Mouse (Mus musculus): Measurements from ENCODE around the gene Ctc1. TPM values are rescaled to one million over a fixed set of nuclear protein-coding genes. Genes with fewer than 3 reads are reported as not detected.
A peak's percentile ranks its signal among the peaks of the same experiment; 100 is the strongest.

Gene Ctc1
- total RNA-seq, 4 experiments from 2014 or later = 13.0 to 19.5 (median 14.9) TPM

GRCm38 (mm10) chr11:69050748-69051147 is 35.0 kb downstream of the Ctc1 start:
- DNase-seq (ENCODE audit: low spot score) = no peak

DNA sequence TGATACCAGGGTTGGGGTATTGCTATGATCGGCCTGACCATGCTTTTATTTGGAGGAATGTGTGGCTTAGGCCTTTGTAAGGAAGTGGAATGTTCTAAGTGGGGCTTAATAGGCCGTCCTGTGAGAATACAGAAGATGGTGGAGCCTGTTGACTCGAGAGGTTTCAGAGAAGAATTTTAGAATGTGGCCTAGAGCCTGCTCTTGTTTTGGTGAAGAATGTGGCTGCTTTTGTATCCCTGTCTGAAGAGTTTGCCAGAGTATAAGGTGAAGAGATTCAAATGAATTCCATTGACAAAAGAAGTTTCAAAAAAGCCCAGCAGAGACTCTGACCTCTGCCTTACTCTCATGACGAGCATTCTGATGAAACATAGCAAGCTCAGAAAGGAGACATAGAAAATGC is 36.1 kb downstream of the Ctc1 start:
- DNase-seq (ENCODE audit: low spot score) = no peak

DNA sequence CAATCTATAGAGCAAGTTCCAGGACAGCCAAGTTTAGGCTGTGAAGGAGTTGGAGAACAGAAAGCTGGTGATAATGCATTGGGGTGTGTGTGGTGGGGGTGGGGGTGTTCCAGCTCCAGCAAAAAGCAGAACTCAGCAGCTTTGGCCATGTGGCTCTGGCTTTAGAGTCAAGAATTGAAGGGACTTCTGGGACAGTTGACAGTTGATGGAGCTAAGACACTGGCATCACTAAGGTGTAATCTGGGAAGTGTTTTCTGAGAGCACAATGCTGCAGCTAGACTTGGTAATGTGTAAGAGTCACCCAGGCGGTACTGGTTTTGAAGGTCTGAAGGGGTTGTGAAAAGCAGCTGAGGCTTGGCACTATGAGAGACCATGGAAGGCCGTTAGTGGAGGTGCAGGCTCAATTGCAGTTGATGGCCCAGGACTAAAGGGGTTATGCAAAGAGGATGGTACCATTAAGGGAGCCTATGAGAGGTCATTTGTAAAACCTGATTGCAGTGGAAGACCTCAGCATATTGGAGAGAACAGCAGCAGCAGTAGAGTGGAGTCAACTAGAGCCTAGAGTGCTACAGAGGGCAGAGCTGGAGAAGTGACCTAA is 37.2 kb downstream of the Ctc1 start:
- DNase-seq (ENCODE audit: low spot score) = no peak

- DNase-seq (ENCODE audit: low spot score) = no peak
Measured at GRCm38 (mm10) chr11:69053848-69054247, 38.1 kb downstream of the Ctc1 start.

DNA sequence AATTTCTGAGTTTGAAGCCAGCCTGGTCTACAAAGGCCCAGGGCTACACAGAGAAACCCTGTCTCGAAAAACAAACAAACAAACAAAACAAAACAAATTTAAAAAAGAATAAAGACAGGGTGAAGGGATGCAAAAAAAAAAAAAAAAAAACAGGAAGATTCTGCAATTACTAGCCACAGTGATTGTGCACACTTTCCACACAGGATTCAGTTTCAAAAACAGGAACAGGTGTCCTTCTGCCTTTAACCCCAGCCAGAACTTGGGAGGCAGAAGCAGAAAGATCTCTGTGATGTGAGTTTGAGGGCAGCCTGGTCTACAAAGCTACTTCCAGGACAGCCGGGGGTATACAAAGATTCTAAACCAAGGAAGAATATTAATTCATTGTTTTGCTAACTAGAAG is 42.6 kb downstream of the Ctc1 start:
- DNase-seq (ENCODE audit: low spot score) = no peak

DNA sequence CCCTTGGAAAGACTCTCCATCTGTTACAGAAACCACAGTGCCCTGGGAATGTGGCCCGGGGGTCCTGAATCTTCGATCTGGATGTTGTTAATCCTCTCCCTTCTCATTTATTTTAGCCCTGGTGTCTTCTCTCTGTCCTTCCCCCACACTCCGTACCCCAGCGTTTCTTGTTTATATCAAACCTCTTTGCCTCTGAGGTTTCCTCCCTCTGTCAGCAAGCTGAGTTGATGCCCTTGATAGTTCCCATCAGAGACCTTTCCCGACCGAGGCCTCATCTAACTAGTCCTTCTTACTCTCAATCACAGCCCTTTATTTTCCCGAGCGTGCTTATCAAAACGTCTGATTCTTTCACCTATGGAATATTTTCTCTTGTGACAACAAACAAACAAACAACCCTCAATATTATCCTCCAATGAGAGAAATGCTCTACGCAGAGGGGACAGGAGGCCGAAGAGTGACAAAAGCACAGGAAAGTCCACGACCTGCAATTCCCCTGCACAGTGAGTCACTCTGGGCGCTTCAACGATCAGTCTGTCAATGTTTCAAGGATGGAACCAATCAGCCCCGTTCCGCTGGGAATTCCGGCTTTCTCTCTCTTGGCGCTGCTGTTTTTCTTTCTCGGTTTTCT is 43.1 kb downstream of the Ctc1 start:
- DNase-seq (ENCODE audit: low spot score) = peak; percentile 36

DNA sequence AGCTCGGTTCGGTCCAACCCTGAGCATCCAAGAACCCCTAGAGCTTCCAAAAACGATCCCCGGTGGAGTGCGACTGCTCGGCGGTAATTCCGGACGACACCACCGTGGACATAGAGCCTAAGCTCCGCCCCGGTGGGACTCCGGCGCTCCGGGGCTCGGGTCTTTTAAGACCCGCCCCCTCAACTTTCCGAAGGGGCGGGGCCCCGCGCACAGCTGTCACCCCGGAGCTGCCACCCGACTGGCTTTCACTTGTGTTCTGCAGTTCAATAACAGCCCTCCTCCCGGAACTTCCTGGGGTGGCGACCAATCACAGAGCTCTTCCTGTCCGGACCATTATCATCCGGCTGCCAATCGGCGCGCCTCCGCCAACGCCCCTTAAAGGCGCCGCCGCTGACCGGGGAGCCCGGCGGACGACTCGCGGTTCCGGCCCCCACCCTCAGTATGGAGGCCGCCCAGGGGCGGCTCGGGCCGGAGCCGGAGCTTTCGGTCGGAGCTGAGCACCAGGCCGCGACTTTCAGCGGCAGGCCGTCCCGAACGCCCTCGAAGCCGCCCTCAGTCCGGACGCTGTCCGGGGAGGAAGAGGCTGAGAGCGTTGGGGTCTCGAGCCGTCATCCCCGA is 43.8 kb downstream of the Ctc1 start, which contains the start of gene Borcs6:
TSS of gene Borcs6 (plus strand) at position 361 of the 618 bp plus-strand sequence.
- DNase-seq (ENCODE audit: low spot score) = peak; percentile 96

DNA sequence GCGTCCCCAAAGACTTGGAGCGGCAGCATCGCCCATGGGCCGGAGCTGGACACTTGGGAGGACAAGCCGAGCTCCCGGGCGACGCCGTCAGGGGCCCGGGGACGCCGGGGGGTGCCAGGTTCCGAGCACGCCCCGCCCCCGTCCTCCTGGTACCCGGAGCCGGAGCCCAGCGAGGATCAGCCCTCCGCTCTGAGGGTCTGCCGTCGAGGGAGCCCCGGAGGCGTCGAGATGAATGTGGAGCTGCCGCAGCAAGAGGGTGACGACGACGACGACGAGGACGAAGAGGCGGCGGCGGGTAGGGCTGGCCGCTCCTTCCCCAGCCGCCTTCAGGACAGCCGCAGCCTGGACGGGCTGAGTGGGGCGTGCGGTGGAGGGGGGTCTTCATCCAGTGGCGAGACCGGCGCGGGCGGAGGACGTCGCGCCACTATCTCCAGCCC is 44.3 kb downstream of the Ctc1 start:
- DNase-seq (ENCODE audit: low spot score) = no peak

DNA sequence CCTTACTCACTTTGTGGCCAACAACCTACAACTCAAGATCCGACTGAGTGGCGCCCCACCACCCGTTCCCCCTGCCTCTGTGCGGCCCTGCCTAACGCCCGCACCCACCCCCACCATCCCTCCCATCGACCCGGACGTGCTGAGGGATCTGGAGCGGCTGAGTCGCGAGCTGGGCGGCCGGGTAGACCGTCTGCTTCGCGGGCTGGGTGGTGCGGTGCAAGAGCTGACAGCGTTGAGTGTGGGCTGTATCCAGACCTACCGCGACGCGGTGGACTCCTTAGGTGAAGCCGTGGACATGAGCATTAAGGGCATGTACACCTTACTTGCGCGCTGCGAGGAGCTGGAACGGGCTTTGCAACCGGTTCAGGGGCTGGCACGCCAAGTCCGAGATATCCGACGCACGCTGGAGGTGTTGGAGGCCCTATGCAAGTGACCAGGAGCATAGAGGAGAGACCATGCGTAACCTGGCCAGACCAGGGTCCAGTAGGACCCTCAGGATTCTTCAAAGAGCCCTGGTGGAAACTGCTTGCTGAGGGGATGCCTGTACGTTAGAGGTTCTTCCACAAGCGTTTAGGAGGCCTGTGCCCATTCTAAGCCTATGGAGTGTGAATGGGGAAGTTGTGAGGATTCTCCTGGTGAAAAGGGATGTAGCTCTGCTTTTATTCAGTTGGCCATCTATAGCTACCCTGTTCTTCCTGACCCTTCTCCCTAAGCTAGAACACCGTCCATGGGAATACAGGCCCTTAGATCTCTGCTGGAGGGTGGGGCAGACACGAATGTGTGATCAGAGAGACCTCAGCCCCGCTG is 44.9 kb downstream of the Ctc1 start:
- no peak for DNase-seq (ENCODE audit: low spot score)

- DNase-seq (ENCODE audit: low spot score) = no peak
Measured at GRCm38 (mm10) chr11:69061255-69061912, 45.7 kb downstream of the Ctc1 start.

DNA sequence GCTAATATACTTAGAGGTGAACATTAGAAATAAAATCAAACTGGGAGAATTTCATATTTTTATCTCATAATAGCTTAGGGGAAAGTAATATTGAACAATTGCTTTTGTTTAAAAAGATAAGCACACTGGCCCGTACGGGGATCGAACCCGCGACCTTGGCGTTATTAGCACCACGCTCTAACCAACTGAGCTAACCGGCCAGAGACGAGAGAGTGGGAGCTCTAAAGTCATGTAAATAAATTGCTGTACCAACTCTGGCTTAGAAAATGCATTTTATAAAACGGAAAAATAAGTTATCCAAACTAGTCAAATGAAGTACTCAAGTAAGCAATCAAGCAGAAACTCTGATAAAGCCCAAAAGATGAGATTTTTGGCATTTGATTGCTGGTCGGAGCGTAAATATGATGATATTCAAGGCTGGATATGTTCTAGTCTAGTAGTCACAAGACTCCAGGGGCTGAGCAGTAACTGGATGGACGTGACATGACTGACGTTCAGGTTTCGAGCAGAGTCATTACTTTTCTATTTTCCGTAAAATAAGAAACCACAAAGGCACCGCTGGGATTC is 46.6 kb downstream of the Ctc1 start:
- DNase-seq (ENCODE audit: low spot score) = peak; percentile 86

DNA sequence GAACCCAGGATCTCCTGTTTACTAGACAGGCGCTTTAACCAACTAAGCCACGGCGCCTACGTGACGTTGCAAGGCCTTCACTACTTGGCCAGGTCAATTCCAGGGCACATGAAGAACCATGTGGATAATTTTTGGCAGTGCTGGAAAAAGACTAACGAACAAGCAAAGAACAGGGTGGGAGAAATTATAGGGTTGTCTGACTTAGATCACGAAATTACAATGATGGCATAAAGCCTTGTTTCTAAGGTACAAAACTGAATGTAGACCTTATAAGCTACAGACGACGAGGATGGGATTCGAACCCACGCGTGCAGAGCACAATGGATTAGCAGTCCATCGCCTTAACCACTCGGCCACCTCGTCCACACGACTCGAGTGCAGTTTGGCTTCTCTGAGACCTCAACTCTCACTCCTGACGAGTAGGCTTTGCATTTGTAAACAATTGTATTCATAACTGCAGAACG is 47.1 kb downstream of the Ctc1 start:
- peak; percentile 98 for DNase-seq (ENCODE audit: low spot score)

DNA sequence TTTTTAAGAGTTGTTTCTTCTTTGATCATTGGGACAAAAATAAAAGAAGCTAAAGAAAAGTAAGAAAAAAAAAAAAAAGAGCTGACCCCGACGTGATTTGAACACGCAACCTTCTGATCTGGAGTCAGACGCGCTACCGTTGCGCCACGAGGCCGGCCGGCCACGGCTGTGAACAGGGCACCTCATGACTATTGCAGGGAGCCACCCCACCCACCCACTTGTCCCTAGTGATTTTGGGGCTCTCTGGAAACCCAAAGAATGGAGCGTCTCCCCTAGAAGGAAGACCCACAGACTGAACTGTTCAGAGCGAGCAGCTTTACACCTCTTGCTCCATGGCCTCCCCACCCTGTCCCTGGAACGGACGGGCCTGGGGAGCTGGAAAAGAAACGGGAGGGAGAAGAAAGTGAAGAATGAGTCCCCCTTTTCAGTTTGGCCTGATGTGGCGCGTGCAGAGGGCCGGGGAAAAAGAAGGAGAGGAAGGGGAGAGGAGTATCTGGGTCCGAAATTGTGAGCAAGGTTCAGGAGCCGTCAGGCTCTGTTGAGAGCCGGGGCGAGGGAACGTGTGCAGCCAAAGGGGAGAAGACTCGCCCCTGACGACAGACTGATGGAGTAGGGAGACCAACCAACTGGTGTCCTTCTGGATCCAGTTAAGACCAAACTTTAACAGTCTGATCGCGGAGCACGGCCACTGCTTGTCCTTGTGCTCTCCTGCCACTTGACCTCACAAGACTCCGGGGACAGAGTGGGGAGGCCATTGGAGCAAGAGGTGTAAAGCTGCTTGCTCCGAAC is 47.9 kb downstream of the Ctc1 start:
- DNase-seq (ENCODE audit: low spot score) = no peak

DNA sequence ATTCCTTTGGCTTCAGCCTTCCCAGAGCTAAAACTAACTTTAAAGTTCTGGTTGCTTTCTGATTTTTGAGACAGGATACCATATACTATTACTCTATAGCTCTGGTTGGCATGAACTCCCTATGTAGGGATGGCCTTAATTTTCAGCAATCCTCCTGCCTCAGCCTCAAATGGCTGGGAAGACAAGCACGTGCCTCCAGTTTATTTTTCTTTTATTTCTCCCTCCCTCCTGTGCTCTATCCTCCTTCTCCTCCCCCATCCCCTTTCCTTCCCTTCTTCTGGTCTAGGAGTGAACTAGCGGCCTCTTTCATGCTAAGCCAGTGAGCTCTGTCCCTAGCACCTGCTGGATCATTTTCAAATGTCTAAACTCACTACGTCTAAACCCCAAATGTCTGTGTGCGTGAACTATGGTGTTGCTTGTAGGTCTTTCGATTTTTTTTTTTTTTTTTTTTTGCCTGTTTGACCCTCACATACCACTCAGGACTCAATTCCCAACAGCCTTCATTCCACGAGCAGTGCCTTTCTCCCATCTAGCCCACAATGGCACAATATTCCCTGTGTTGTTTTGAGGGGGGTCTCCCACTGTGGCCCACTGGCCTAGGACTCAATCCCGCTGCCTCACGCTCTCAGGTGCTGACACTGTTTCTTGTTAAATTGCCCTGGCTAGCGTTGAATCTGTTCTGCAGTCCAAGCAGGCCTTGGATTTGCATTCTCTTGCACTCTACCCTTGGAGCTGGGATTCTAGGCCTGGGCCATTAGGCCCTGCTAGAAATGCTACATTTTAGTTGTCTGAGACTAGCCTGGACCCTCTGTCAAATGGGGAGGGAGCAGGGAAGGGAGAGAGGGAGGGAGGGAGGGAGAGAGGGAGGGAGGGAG is 48.8 kb downstream of the Ctc1 start:
- DNase-seq (ENCODE audit: low spot score) = no peak

DNA sequence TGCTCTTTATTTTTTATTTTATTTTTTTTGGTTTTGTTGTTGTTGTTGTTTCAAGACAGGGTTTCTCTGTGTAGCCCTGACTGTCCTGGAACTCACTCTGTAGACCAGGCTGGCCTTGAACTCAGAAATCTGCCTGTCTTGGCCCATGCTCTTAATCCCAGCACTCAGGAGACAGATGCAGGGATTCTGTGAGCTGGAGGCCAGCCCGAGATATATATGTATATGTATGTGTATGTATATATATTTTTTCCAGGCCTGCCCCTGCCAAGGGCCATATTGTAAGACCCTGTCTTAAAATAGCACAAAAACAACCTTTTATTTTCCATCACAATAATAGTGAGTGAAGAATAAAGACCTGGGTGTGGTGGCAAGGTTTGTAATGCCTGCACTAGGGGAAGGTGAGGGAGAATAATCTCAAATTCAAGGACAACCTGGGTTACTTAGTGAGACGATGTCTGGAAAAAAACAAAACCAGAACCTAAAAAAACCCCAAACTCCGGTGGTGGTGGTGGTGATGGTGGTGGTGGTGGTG is 49.7 kb downstream of the Ctc1 start:
- DNase-seq (ENCODE audit: low spot score) = no peak

DNA sequence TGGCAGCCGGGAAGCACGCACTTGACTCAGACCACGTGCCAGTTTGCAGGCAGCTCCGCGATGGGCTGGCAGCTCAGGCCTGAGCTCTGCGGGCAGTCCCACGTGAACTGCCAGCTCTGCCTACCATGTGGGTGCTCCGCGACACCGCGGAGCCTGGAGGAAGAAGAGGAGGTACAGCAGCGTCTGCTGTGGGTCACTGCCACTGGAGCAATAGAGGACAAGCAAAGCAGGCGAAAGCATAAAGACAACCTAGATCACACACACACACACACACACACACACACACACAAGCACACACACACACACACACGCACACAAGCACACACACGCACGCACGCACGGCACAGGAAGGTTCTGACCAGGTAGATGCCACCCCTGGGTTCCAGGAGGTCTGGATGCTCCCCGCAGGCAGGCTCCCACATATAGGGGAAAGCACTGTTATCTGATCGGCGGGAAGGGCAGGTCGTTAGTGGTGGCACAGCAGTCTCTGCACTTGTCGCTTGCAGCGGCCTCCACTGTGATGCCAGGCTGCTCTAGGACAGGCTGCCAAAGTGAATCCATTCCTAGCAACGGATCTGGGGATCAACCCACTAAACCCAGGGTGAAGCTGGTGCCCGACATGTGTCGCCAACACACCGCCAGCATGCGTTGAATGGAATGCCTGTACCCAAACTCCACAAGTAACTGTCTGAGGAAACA is 50.6 kb downstream of the Ctc1 start:
- DNase-seq (ENCODE audit: low spot score) = no peak

DNA sequence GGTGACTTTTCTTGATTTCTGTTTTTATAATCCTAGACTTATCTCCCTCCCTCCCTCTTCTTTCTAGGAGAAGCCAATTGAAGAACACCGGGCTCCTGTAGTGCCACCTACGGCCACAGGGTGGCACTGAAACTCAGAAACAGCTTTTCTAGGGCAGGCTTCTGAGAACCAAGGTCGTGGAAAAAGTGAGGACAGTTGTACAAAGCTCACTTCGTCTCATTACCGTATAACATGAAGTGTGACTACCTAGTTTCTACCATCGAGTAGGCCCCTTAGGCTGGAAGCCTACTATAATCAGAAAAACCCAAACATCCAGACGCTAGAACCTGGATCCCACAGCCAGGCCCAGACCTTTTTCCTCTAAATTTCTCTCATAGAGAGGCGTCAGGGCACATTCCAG is 51.2 kb downstream of the Ctc1 start:
- peak; percentile 92 for DNase-seq (ENCODE audit: low spot score)

DNA sequence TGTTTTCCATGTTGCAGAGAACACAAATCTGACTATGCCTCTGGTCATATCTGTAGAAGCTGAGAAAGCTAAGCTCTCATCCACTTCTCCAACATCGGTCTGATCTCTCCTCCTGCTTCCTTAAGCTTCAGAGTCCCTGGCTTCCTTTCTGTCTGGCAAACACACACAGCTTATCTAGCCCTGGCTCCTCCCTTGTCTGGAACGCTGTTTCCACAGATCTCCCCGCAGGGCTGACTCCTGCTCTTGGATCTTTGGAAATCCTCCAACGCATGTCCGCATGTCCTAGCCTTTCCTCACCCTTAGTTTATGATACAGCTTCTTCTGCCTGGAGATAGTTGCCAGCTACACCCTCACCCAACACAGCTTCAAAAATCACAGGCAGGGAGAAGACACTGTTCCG is 51.9 kb downstream of the Ctc1 start:
- DNase-seq (ENCODE audit: low spot score) = peak; percentile 62

DNA sequence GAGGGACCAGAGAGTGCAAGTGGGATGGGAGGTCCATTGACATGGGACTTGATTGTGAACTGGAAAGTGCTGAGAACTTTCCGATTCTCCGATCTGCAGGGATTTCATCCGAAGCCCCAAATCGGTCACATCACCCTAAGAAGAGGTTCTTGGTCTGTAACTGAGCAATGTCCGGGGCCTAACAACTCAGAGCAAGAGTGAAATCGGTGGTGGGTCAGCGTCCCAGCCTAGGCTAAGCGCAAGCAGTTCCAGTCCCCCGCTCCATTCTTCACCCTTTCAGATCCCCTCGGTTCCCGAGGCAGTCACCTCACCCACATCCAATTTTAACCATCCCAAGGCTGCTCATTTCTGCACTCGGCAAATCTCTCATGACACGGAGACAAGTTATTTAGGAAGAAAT is 54.4 kb downstream of the Ctc1 start:
- no peak for DNase-seq (ENCODE audit: low spot score)
